Mouse (Mus musculus) brain, embryonic 14.5 days (tissue): ENCODE data around the gene Dppa4.

Experiments used
- CTCF ChIP-seq: fragments of 200-500 bp; IDR thresholded peaks from 2 replicates; pipeline ENCODE4 v1.5.1; 2012; ENCODE audit warnings: inconsistent platforms, mild to moderate bottlenecking, moderate library complexity, borderline replicate concordance; ENCODE audit not compliant: insufficient read depth, insufficient read length; ENCODE audit errors: extremely low read depth
- POLR2A ChIP-seq: fragments of 200-500 bp; IDR thresholded peaks from 2 replicates; pipeline ENCODE4 v1.6.1; 2012; ENCODE audit warnings: mild to moderate bottlenecking, inconsistent platforms, borderline replicate concordance; ENCODE audit not compliant: poor library complexity, insufficient read depth, insufficient read length, severe bottlenecking; ENCODE audit errors: extremely low read depth

GRCm38 (mm10) chr16:48326903-48327302, 43.4 kb downstream of the Dppa4 start:
- TF ChIP-seq CTCF (no peak), POLR2A (no peak)
